In genomic region chr13:74260231-74260992, GRCm38 (mm10) we compare ENCODE assay signal across 8 mouse cellular contexts. TPM values are rescaled to one million over a fixed set of nuclear protein-coding genes. Genes with fewer than 3 reads are reported as not detected.
DNase-seq lines count a peak whose midpoint lies in the region; ATAC-seq and TF ChIP-seq lines count a peak whose summit lies in the region.

No protein-coding gene starts in this region.

- peak; percentile 23 to 49 for DNase-seq in gastrocnemius, postnatal 4 days (ENCODE audit: low spot score in 2 of 2)
- DNase-seq in gastrocnemius, postnatal 25 days = no peak
- DNase-seq in kidney, postnatal 0 days (ENCODE audit: low spot score) = peak; percentile 68
- peak; percentile 26 to 30 for DNase-seq in lung, adult 18-20 months
- DNase-seq in thymus, postnatal 10 days (ENCODE audit: low spot score in 2 of 2) = peak; percentile 16 to 45

- TF ChIP-seq POLR2A in cortical plate, adult 2 months (IDR thresholded peaks at IDR 0.05; ENCODE audit: extremely low read depth, insufficient read depth, low read length) = no peak

- H3K9ac ChIP-seq in heart, embryonic 14.5 days (ENCODE audit: low read length) = peak overlapping the region; percentile 79
- H3K9ac ChIP-seq in kidney, postnatal 0 days (ENCODE audit: low read depth, low read length) = peak overlapping the region; percentile 60
- peak overlapping the region; percentile 73 for H3K9ac ChIP-seq in neural tube, embryonic 13.5 days

- H3K4me2 ChIP-seq in heart, embryonic 14.5 days (ENCODE audit: low read length) = peak overlapping the region; percentile 97
- H3K4me2 ChIP-seq in kidney, postnatal 0 days (ENCODE audit: low read length) = peak overlapping the region; percentile 94
- peak overlapping the region; percentile 89 for H3K4me2 ChIP-seq in neural tube, embryonic 13.5 days

- no peaks in the 10 kb centered on the region for H3K36me3 ChIP-seq in heart, embryonic 14.5 days (ENCODE audit: control insufficient read depth, insufficient read depth, low read length)
- no peaks in the 10 kb centered on the region for H3K36me3 ChIP-seq in kidney, postnatal 0 days (ENCODE audit: insufficient read depth, low read length)
- H3K36me3 ChIP-seq in neural tube, embryonic 13.5 days = no peaks in the 10 kb centered on the region

- H3K4me1 ChIP-seq in cortical plate, adult 2 months (ENCODE audit: control insufficient read depth, insufficient read depth, low read length) = no peaks in the 10 kb centered on the region
- H3K4me1 ChIP-seq in heart, embryonic 14.5 days (ENCODE audit: control insufficient read depth in 2 of 2, insufficient read depth in 2 of 2, low read length in 2 of 2) = peaks cover 5 to 7% of the 10 kb centered on the region in 2 experiments; a peak in 3 of 4 replicates
- no peaks in the 10 kb centered on the region for H3K4me1 ChIP-seq in kidney, postnatal 0 days (replicated peaks; ENCODE audit: insufficient read depth, low read length)
- H3K4me1 ChIP-seq in neural tube, embryonic 13.5 days (replicated peaks) = peaks cover 7% of the 10 kb centered on the region

- H3K27ac ChIP-seq in cortical plate, adult 2 months (ENCODE audit: insufficient read depth, low read length) = no peak overlapping the region
- H3K27ac ChIP-seq in heart, embryonic 14.5 days (replicated peaks in 1 of 2; ENCODE audit: control insufficient read depth in 1 of 2, insufficient read depth in 1 of 2, low read depth in 2 of 2, low read length in 2 of 2) = peak overlapping the region in 1 of 2 experiments; percentile 3; a peak in 1 of 4 replicates
- H3K27ac ChIP-seq in kidney, postnatal 0 days = no peak overlapping the region
- no peak overlapping the region for H3K27ac ChIP-seq in neural tube, embryonic 13.5 days (replicated peaks)

- no peak for TF ChIP-seq CTCF in cortical plate, adult 2 months (IDR thresholded peaks at IDR 0.05; ENCODE audit: extremely low read depth, insufficient read depth, low read length)
- peak; percentile 62 for TF ChIP-seq CTCF in kidney, postnatal 0 days (IDR thresholded peaks at IDR 0.05; ENCODE audit: low read depth)

- 3% methylated on average over 10 of the region's 10 CpGs for WGBS in heart, embryonic 14.5 days
- under 1% methylated on average over 10 of the region's 10 CpGs for WGBS in kidney, postnatal 0 days
- 3% methylated on average over 10 of the region's 10 CpGs for WGBS in neural tube, embryonic 13.5 days

- H3K4me3 ChIP-seq in cortical plate, adult 2 months (ENCODE audit: insufficient read depth, low read length) = peak overlapping the region; percentile 33
- peak overlapping the region; percentile 56 to 66 for H3K4me3 ChIP-seq in heart, embryonic 14.5 days (ENCODE audit: control insufficient read depth in 1 of 2, insufficient read depth in 1 of 2, low read depth in 1 of 2, low read length in 2 of 2)
- peak overlapping the region; percentile 43 for H3K4me3 ChIP-seq in kidney, postnatal 0 days (replicated peaks; ENCODE audit: low read depth, low read length)
- H3K4me3 ChIP-seq in neural tube, embryonic 13.5 days = peak overlapping the region; percentile 51

- ATAC-seq in heart, embryonic 14.5 days (ENCODE audit: insufficient number of reproducible peaks, insufficient read depth, low FRiP score, low read depth) = peak; percentile 61; the same call in 1 of the 2 replicates
- peak; percentile 84 for ATAC-seq in kidney, postnatal 0 days (replicated peaks; ENCODE audit: low FRiP score, low read depth)
- ATAC-seq in neural tube, embryonic 13.5 days (ENCODE audit: low read depth) = peak; percentile 91

- H3K27me3 ChIP-seq in heart, embryonic 14.5 days (ENCODE audit: control insufficient read depth, insufficient read depth, low read length) = no peaks in the 10 kb centered on the region
- no peaks in the 10 kb centered on the region for H3K27me3 ChIP-seq in kidney, postnatal 0 days (ENCODE audit: insufficient read depth, low read length)
- no peaks in the 10 kb centered on the region for H3K27me3 ChIP-seq in neural tube, embryonic 13.5 days

- no peaks in the 10 kb centered on the region for H3K9me3 ChIP-seq in heart, embryonic 14.5 days (ENCODE audit: control insufficient read depth, low read length)
- H3K9me3 ChIP-seq in kidney, postnatal 0 days (replicated peaks; ENCODE audit: low read length) = no peaks in the 10 kb centered on the region
- no peaks in the 10 kb centered on the region for H3K9me3 ChIP-seq in neural tube, embryonic 13.5 days

RNA-seq across cellular contexts. Expression of gene Ahrr, which starts 31.7 kb away (rescaled TPM):
- under 1 TPM; 0.22 to 0.39 TPM for total RNA-seq in gastrocnemius, postnatal 4 days (2021)
- total RNA-seq in gastrocnemius, postnatal 25 days (2021) = not detected
- polyA plus RNA-seq in cortical plate, adult 2 months (2012; rRNA removed) = 0.85 and 1.1 TPM in 2 replicates
- 0.98 and 1.1 TPM in 2 replicates for polyA plus RNA-seq in heart, embryonic 14.5 days (2014; fragmentation: Nextera tagmentation; extraction: Ambion mirVana)
- polyA plus RNA-seq in kidney, postnatal 0 days (2015; fragmentation: Nextera tagmentation; extraction: Ambion mirVana) = 0.45 and 0.46 TPM in 2 replicates
- 0.22 and 0.36 TPM in 2 replicates for polyA plus RNA-seq in neural tube, embryonic 13.5 days (2015; fragmentation: Nextera tagmentation; extraction: Ambion mirVana)

RNA-seq across cellular contexts. Expression of gene Exoc3, which starts 51.9 kb away (rescaled TPM):
- 10 to 100 TPM; 39.0 to 43.5 TPM for total RNA-seq in gastrocnemius, postnatal 4 days (2021)
- 10 to 100 TPM; 29.7 to 33.5 TPM for total RNA-seq in gastrocnemius, postnatal 25 days (2021)
- polyA plus RNA-seq in cortical plate, adult 2 months (2012; rRNA removed) = 49.8 and 53.6 TPM in 2 replicates
- polyA plus RNA-seq in heart, embryonic 14.5 days (2014; fragmentation: Nextera tagmentation; extraction: Ambion mirVana) = 64.2 and 64.9 TPM in 2 replicates
- 59.2 and 61.2 TPM in 2 replicates for polyA plus RNA-seq in kidney, postnatal 0 days (2015; fragmentation: Nextera tagmentation; extraction: Ambion mirVana)
- 90.5 and 101 TPM in 2 replicates for polyA plus RNA-seq in neural tube, embryonic 13.5 days (2015; fragmentation: Nextera tagmentation; extraction: Ambion mirVana)

RNA-seq across cellular contexts. Expression of gene Pdcd6, which starts 57.0 kb away (rescaled TPM):
- total RNA-seq in gastrocnemius, postnatal 4 days (2021) = 10 to 100 TPM; 41.8 to 42.4 TPM
- total RNA-seq in gastrocnemius, postnatal 25 days (2021) = 10 to 100 TPM; 16.3 to 20.3 TPM
- polyA plus RNA-seq in cortical plate, adult 2 months (2012; rRNA removed) = 139 and 150 TPM in 2 replicates
- polyA plus RNA-seq in heart, embryonic 14.5 days (2014; fragmentation: Nextera tagmentation; extraction: Ambion mirVana) = 106 and 109 TPM in 2 replicates
- polyA plus RNA-seq in kidney, postnatal 0 days (2015; fragmentation: Nextera tagmentation; extraction: Ambion mirVana) = 183 and 186 TPM in 2 replicates
- polyA plus RNA-seq in neural tube, embryonic 13.5 days (2015; fragmentation: Nextera tagmentation; extraction: Ambion mirVana) = 108 and 109 TPM in 2 replicates
